Mouse (Mus musculus) left cerebral cortex, postnatal 36 days (tissue): ENCODE results near the gene Ecel1. TPM values are rescaled to one million over a fixed set of nuclear protein-coding genes. Genes with fewer than 3 reads are reported as not detected.

ENCODE experiments used
- DNase-seq, 2 experiments: peaks; one replicate each; pipeline ENCODE4 v3.0.0; 2021 to 2022; ENCODE audit warnings: low spot score in 2 of 2, mixed read lengths in 1 of 2
- intact Hi-C: fragments of 180-260 bp; cut with DNase I; formaldehyde crosslinking; loops from one replicate; pipeline ENCODE4 v1.15.1; 2025
- total RNA-seq, 2 experiments: library from RNA; stranded (reverse); gene quantifications; 2 replicates each; pipeline ENCODE4 v1.2.3; 2021

Ecel1 gene
- total RNA-seq, 2 experiments from 2014 or later: 5.8 to 12.6 TPM

- DNase-seq: no peak
- intact Hi-C loops: no loop called here
Observed at GRCm38 (mm10) chr1:87114784-87115183, 41.5 kb downstream of the Ecel1 start.

- DNase-seq: no peak
- intact Hi-C loops: no loop called here
Observed at GRCm38 (mm10) chr1:87111719-87112354, 44.5 kb downstream of the Ecel1 start.

DNA sequence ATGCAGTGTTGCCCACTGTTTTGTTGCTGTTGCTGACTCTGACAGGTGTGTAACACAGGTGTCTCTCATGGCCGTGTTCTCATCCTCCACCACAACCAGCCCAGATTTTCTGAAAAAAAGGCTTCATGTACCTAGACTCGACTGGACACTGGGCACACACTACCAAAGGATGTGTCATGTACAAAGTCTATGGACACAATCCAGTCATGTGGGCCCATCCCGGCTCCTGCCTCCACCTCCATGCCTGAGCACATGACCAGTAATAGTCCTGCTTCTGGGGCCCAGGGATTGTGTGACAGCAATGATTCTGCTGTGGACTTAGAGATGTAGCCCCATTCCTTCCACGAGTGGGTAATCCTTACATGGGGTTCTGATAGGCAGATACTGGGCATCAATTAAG is 47.8 kb downstream of the Ecel1 start:
- intact Hi-C loops: no loop called here
- DNase-seq: no peak

DNA sequence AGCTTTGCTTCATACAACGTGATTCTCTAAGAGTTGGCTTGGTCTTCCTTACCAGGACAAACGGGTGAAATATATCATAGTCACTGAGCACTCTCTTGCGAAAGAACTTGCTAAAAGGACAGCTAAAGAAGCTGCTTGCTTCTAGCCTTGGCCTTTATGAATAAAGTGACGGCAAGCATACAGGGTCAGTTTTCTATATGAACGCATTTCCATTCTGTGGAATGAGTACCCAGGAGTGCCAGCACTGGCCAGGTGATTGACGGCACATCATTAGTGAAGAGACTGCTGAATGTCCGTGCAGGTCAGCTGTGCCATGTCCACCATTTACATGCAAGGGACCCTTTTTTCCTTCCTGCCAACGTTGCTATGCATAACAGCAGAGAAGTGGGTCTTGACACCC is 49.8 kb downstream of the Ecel1 start:
- intact Hi-C loops: no loop called here
- no peak for DNase-seq

- no peak for DNase-seq
- intact Hi-C loops: no loop called here
Observed at GRCm38 (mm10) chr1:87103936-87104335, 52.4 kb downstream of the Ecel1 start.

GRCm38 (mm10) chr1:87102114-87102513 is 54.2 kb downstream of the Ecel1 start:
- intact Hi-C loops: no loop called here
- no peak for DNase-seq

GRCm38 (mm10) chr1:87101411-87101810 is 54.9 kb downstream of the Ecel1 start, which contains the start of gene Alpi:
Gene Alpi, minus strand, starts transcription at chr1:87101606.
- no peak for DNase-seq

DNA sequence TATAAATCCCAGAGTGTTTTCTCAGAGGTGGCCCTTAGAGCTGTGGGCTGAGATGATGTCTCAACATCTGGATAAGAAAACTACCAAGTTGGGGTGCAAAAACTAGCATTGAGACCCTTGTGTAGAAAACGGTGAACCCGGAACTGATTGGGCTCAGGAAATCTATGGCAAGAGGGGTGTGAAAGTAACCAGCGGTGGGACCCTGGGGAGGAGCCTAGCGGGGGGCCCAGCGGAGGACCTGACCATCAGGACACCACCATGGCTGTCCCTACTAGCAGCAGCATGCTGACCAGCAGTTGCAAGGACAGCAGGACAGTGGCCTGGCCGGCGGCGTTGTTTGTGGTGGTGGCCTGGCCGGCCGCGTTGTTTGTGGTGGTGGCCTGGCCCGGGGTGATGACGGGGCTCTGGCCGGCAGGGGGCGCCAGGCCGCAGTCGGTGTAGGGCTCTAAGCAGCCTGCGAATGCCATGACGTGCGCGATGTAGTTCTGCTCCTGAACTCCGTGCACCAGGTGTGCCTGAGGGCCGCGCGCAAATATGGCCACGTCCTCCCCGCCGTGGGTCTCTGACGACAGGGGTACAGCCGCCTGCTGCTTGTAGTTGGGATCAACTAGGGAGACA is 57.9 kb downstream of the Ecel1 start:
- intact Hi-C loops: loop anchor here (5.0 kb wide), 1 partner anchor 89 kb away; no protein-coding TSS in a partner anchor
- peak; percentile 18 to 31 for DNase-seq

More at GRCm38 (mm10) chr1:87101411-87101810, 54.9 kb downstream of the Ecel1 start, which contains the start of gene Alpi:
- intact Hi-C loops: no loop called here

Other genes starting within 250 kb of the Ecel1 start
- not detected for gene Alppl2, start 66.6 kb downstream of the Ecel1 start, total RNA-seq
- not detected for gene Alpi, start 54.9 kb downstream of the Ecel1 start, total RNA-seq
- gene Akp3, start 31.5 kb downstream of the Ecel1 start, total RNA-seq: not detected
- gene Prss56, start 26.8 kb upstream of the Ecel1 start, total RNA-seq: under 1 TPM; 0.88 to 0.89 TPM
- gene Chrnd, start 34.1 kb upstream of the Ecel1 start, total RNA-seq: not detected
- not detected for gene Chrng, start 48.1 kb upstream of the Ecel1 start, total RNA-seq
- gene Eif4e2, start 57.4 kb upstream of the Ecel1 start, total RNA-seq: 10 to 100 TPM; 55.5 to 63.1 TPM
- gene Efhd1, start 107.8 kb upstream of the Ecel1 start, total RNA-seq: 10 to 100 TPM; 10.9 to 16.4 TPM
- gene Gigyf2, start 170.5 kb upstream of the Ecel1 start, total RNA-seq: 100 to 1,000 TPM; 106 to 121 TPM
- 1 to 10 TPM; 2.1 to 3.9 TPM for gene Kcnj13, start 238.2 kb upstream of the Ecel1 start, total RNA-seq